Mouse (Mus musculus) MEL (cell line): ENCODE data around the gene Lipc. TPM values are rescaled to one million over a fixed set of nuclear protein-coding genes. Genes with fewer than 3 reads are reported as not detected.

ENCODE experiments used
- DNase-seq: peaks from one replicate; pipeline ENCODE4 v3.0.0; 2011; ENCODE audit warnings: low read depth, low spot score
- H3K27ac ChIP-seq: 2 replicates; pipeline ENCODE4 v1.5.1; 2012; ENCODE audit warnings: low read depth, mild to moderate bottlenecking, control low read depth, low read length, moderate library complexity; ENCODE audit not compliant: control insufficient read depth
- H3K27me3 ChIP-seq, 2 experiments: fragments of 150-350 bp in 1 of 2; sonication (generic) in 1 of 2; 2 replicates each; pipeline ENCODE4 v1.6.1; 2012; ENCODE audit warnings: low read length in 2 of 2, mild to moderate bottlenecking in 2 of 2, improper control_type of control experiment in 1 of 2, moderate library complexity in 1 of 2; ENCODE audit not compliant: insufficient read depth in 2 of 2, control insufficient read depth in 1 of 2
- H3K36me3 ChIP-seq, 2 experiments: 2 replicates each; pipeline ENCODE4 v1.6.1; 2012 to 2014; ENCODE audit warnings: low read length in 2 of 2, improper control_type of control experiment in 1 of 2, inconsistent platforms in 1 of 2, mild to moderate bottlenecking in 1 of 2; ENCODE audit not compliant: insufficient read depth in 2 of 2, control insufficient read depth in 1 of 2
- H3K4me1 ChIP-seq, 2 experiments: fragments of 150-350 bp in 1 of 2; sonication (generic) in 1 of 2; 2 replicates each; pipeline ENCODE4 v1.6.1; 2012; ENCODE audit warnings: low read length in 2 of 2, improper control_type of control experiment in 1 of 2, mild to moderate bottlenecking in 1 of 2; ENCODE audit not compliant: insufficient read depth in 2 of 2, control insufficient read depth in 1 of 2
- H3K4me3 ChIP-seq, 2 experiments: fragments of 150-350 bp in 1 of 2; sonication (generic) in 1 of 2; 2 replicates each; pipeline ENCODE4 v1.5.1; 2012; ENCODE audit warnings: low read depth in 2 of 2, low read length in 2 of 2, mild to moderate bottlenecking in 2 of 2, moderate library complexity in 2 of 2, control low read depth in 1 of 2, improper control_type of control experiment in 1 of 2; ENCODE audit not compliant: control insufficient read depth in 1 of 2, insufficient read depth in 1 of 2
- H3K79me2 ChIP-seq: 2 replicates; pipeline ENCODE4 v1.6.1; 2012; ENCODE audit warnings: mild to moderate bottlenecking, low read length, moderate library complexity; ENCODE audit not compliant: control insufficient read depth, poor library complexity, insufficient read depth
- H3K9ac ChIP-seq: 2 replicates; pipeline ENCODE4 v1.6.1; 2012; ENCODE audit warnings: low read depth, mild to moderate bottlenecking, control low read depth, low read length, moderate library complexity; ENCODE audit not compliant: control insufficient read depth, poor library complexity, severe bottlenecking
- H3K9me3 ChIP-seq: fragments of 150-350 bp; sonication (generic); replicated peaks from 2 replicates; pipeline ENCODE4 v1.6.1; 2012; ENCODE audit warnings: mild to moderate bottlenecking, low read length, improper control_type of control experiment, moderate library complexity; ENCODE audit not compliant: insufficient read depth
- CHD2 ChIP-seq: IDR thresholded peaks from 2 replicates; pipeline ENCODE4 v1.6.1; 2011; ENCODE audit warnings: low read length, improper control_type of control experiment
- E2F4 ChIP-seq: IDR thresholded peaks from 2 replicates; pipeline ENCODE4 v1.6.1; 2011; ENCODE audit warnings: low read depth, low read length, improper control_type of control experiment, borderline replicate concordance
- ELF1 ChIP-seq: IDR thresholded peaks from 2 replicates; pipeline ENCODE4 v1.6.1; 2014; ENCODE audit warnings: low read depth, mild to moderate bottlenecking, inconsistent platforms, low read length, improper control_type of control experiment, moderate library complexity
- EP300 ChIP-seq, 2 experiments: IDR thresholded peaks; 2 replicates each; pipeline ENCODE4 v1.6.1; 2011; ENCODE audit warnings: improper control_type of control experiment in 2 of 2, low read length in 2 of 2, low read depth in 1 of 2, mild to moderate bottlenecking in 1 of 2
- JUND ChIP-seq: IDR thresholded peaks from 2 replicates; pipeline ENCODE4 v1.6.1; 2011; ENCODE audit warnings: low read depth, mild to moderate bottlenecking, improper control_type of control experiment, low read length
- MAZ ChIP-seq: IDR thresholded peaks from 2 replicates; pipeline ENCODE4 v1.6.1; 2012; ENCODE audit warnings: low read depth, mild to moderate bottlenecking, inconsistent platforms, low read length, improper control_type of control experiment
- RCOR1 ChIP-seq: IDR thresholded peaks from 2 replicates; pipeline ENCODE4 v1.6.1; 2012; ENCODE audit warnings: low read depth, mild to moderate bottlenecking, inconsistent platforms, low read length, improper control_type of control experiment
- SIN3A ChIP-seq: IDR thresholded peaks from 2 replicates; pipeline ENCODE4 v1.6.1; 2012; ENCODE audit warnings: low read length, improper control_type of control experiment, inconsistent platforms
- SMC3 ChIP-seq: IDR thresholded peaks from 2 replicates; pipeline ENCODE4 v1.6.1; 2011; ENCODE audit warnings: low read depth, low read length, improper control_type of control experiment
- TBP ChIP-seq: IDR thresholded peaks from 2 replicates; pipeline ENCODE4 v1.8.0; 2011; ENCODE audit warnings: low read depth, low read length, improper control_type of control experiment
- TCF12 ChIP-seq: IDR thresholded peaks from 2 replicates; pipeline ENCODE4 v1.6.1; 2014; ENCODE audit warnings: low read depth, mild to moderate bottlenecking, inconsistent platforms, low read length, improper control_type of control experiment, moderate library complexity
- USF1 ChIP-seq: IDR thresholded peaks from 2 replicates; pipeline ENCODE4 v1.6.1; 2014; ENCODE audit warnings: low read depth, mild to moderate bottlenecking, inconsistent platforms, low read length, improper control_type of control experiment, moderate library complexity
- ZC3H11A ChIP-seq: IDR thresholded peaks from 2 replicates; pipeline ENCODE4 v1.6.1; 2012; ENCODE audit warnings: low read depth, mild to moderate bottlenecking, inconsistent platforms, low read length, improper control_type of control experiment
- ZNF384 ChIP-seq: IDR thresholded peaks from 2 replicates; pipeline ENCODE4 v1.6.1; 2012; ENCODE audit warnings: low read depth, mild to moderate bottlenecking, inconsistent platforms, low read length, improper control_type of control experiment
- polyA plus RNA-seq, 2 experiments: library from polyadenylated mRNA; stranded (reverse) in 1 of 2; unstranded in 1 of 2; fragments of >175 nt in 1 of 2; fragments of >200 nt in 1 of 2; gene quantifications; 2 replicates each; pipeline versions ENCODE4 v1.2.1 to v1.2.4; 2012; ENCODE audit warnings: low replicate concordance in 2 of 2, low read depth in 1 of 2; ENCODE audit not compliant: insufficient read length in 2 of 2, insufficient read depth in 1 of 2, missing spikeins in 1 of 2
- total RNA-seq: library from RNA; depleted of rRNA; stranded (reverse); fragments of 300-350 nt; gene quantifications from 2 replicates; pipeline ENCODE4 v1.2.3, GENCODE M21; 2012

The Lipc gene
- total and polyA plus RNA-seq, 3 experiments: 0.07 TPM; not detected in 2

DNA sequence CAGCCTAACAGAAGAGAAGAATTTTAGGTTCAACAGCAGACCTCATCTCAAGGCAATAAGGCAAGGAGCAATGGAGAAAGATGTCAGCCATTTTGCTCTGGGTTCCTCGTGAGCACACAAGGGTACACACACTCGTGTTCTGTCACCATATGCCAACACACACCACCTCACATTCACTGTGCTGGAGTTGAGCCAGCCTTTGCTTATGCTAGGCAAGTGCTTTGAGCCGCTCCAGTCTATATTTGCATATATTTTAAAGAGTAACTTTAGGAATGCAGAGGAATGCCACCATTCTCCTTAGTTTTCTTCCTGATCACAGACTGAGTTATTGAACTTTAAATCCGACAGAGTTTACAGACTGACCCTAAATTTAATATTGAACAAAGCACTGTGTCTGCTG, 161.4 kb downstream of the Lipc start:
- Histone ChIP-seq H3K36me3 (no peaks in the 10 kb centered on the region), H3K4me3 (no peak overlapping the region), H3K27ac (no peak overlapping the region), H3K27me3 (no peaks in the 10 kb centered on the region), H3K9ac (no peak overlapping the region), H3K79me2 (no peaks in the 10 kb centered on the region), H3K9me3 (no peaks in the 10 kb centered on the region), H3K4me1 (no peaks in the 10 kb centered on the region)
- no peak for TF ChIP-seq RCOR1
- no peak for TF ChIP-seq ELF1
- DNase-seq: no peak

DNA sequence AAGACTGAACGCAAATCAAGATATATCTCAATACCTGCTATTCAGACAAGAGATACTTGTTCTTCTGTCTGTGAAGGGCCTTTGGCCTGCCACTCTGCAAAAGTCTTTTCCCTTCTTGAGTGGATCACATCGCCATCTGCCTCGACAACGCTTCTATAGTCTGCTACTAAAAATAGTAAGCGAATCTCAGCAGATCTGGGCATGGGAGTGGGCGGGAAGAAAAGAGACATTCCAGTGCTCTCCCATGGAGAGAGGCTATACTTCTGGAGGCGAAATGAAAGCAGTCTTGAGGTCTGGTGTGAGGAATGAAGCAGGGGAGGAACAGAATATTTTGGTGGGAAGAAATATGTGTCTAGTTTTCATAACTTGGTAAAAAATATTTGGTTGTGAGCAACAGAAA, 163.3 kb downstream of the Lipc start:
- Histone ChIP-seq H3K9me3 (no peaks in the 10 kb centered on the region), H3K27me3 (no peaks in the 10 kb centered on the region), H3K4me3 (no peak overlapping the region), H3K36me3 (no peaks in the 10 kb centered on the region), H3K79me2 (no peaks in the 10 kb centered on the region), H3K4me1 (no peaks in the 10 kb centered on the region), H3K9ac (no peak overlapping the region), H3K27ac (no peak overlapping the region)
- DNase-seq: no peak
- TF ChIP-seq SIN3A (no peak), ZC3H11A (no peak), JUND (no peak), SMC3 (no peak), ZNF384 (no peak), EP300 (IDR thresholded peaks at IDR 0.05; ENCODE audit: low read depth in 1 of 2, low read length in 2 of 2) (no peak)

DNA sequence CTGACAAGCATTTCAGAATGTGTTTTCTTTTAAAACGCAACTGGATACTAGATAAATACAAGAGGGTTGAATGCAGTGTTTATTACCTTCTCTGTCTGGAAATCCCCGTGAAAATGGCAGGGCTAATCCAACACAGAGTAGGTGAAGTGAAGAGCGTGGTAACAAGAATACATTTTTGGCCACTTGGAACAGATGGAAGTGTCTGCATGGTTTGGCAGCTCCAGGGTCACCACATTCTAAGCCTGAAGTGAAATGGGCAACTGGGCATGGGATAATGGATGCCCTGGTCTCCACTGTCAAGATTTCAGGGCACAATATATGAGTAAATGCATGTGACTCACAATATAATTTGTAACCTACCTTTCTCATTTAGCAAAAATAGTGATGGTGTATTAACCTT, 169.8 kb downstream of the Lipc start:
- DNase-seq: no peak
- no peaks in the 10 kb centered on the region for H3K79me2 ChIP-seq
- no peaks in the 10 kb centered on the region for H3K9me3 ChIP-seq
- H3K27ac ChIP-seq: no peak overlapping the region
- no peak overlapping the region for H3K9ac ChIP-seq
- TF ChIP-seq ELF1 (no peak), TCF12 (no peak), TBP (no peak), MAZ (no peak), USF1 (no peak), CHD2 (no peak), E2F4 (no peak), EP300 (IDR thresholded peaks at IDR 0.05; ENCODE audit: low read depth in 1 of 2, low read length in 2 of 2) (no peak), RCOR1 (no peak)
- no peaks in the 10 kb centered on the region for H3K4me1 ChIP-seq
- no peak overlapping the region for H3K4me3 ChIP-seq
- H3K27me3 ChIP-seq: no peaks in the 10 kb centered on the region
- H3K36me3 ChIP-seq: peaks cover 0 to 22% of the 10 kb centered on the region in 2 experiments; a peak in 2 of 4 replicates
